Mouse (Mus musculus): ENCODE data around the gene Ube2e3. TPM values are rescaled to one million over a fixed set of nuclear protein-coding genes. Genes with fewer than 3 reads are reported as not detected.
A peak's percentile ranks its signal among the peaks of the same experiment; 100 is the strongest.

Gene Ube2e3
- polyA plus RNA-seq, 1 experiment: 48.6 TPM

GRCm38 (mm10) chr2:78860088-78860372 lies 7.9 kb upstream of the Ube2e3 start:
- Histone ChIP-seq H3K9me3 (no peaks in the 10 kb centered on the region), H3K4me3 (replicated peaks) (no peak overlapping the region), H3K4me1 (peaks cover 31% of the 10 kb centered on the region)

GRCm38 (mm10) chr2:78864116-78864515 lies 3.8 kb upstream of the Ube2e3 start:
- H3K4me1 ChIP-seq: peaks cover 49% of the 10 kb centered on the region
- H3K9me3 ChIP-seq: no peaks in the 10 kb centered on the region
- H3K4me3 ChIP-seq (replicated peaks): no peak overlapping the region
- TF ChIP-seq GATA1 (IDR thresholded peaks at IDR 0.05; ENCODE audit: borderline replicate concordance, low read length) (no peak), FLI1 (IDR thresholded peaks at IDR 0.05; ENCODE audit: low read length) (no peak)
- H3K36me3 ChIP-seq (replicated peaks; ENCODE audit: low read length): no peaks in the 10 kb centered on the region
- no peaks in the 10 kb centered on the region for H3K27me3 ChIP-seq (replicated peaks)

More at GRCm38 (mm10) chr2:78860088-78860372, 7.9 kb upstream of the Ube2e3 start:
- no peaks in the 10 kb centered on the region for H3K36me3 ChIP-seq (replicated peaks; ENCODE audit: low read length)
- TF ChIP-seq FLI1 (IDR thresholded peaks at IDR 0.05; ENCODE audit: low read length) (no peak), GATA1 (IDR thresholded peaks at IDR 0.05; ENCODE audit: borderline replicate concordance, low read length) (no peak)
- H3K27me3 ChIP-seq (replicated peaks): no peaks in the 10 kb centered on the region

- no peaks in the 10 kb centered on the region for H3K36me3 ChIP-seq (replicated peaks; ENCODE audit: low read length)
- H3K27me3 ChIP-seq (replicated peaks): no peaks in the 10 kb centered on the region
- H3K9me3 ChIP-seq: no peaks in the 10 kb centered on the region
- peaks cover 43% of the 10 kb centered on the region for H3K4me1 ChIP-seq
- no peak overlapping the region for H3K4me3 ChIP-seq (replicated peaks)
- TF ChIP-seq FLI1 (IDR thresholded peaks at IDR 0.05; ENCODE audit: low read length) (no peak), GATA1 (IDR thresholded peaks at IDR 0.05; ENCODE audit: borderline replicate concordance, low read length) (no peak)
Observed at GRCm38 (mm10) chr2:78864866-78865265, 3.1 kb upstream of the Ube2e3 start.

GRCm38 (mm10) chr2:78868511-78868854 lies 559 bp downstream of the Ube2e3 start:
- TF ChIP-seq GATA1 (IDR thresholded peaks at IDR 0.05; ENCODE audit: borderline replicate concordance, low read length) (no peak), FLI1 (IDR thresholded peaks at IDR 0.05; ENCODE audit: low read length) (no peak)
- Histone ChIP-seq H3K36me3 (replicated peaks; ENCODE audit: low read length) (peaks cover 14% of the 10 kb centered on the region), H3K4me1 (peaks cover 62% of the 10 kb centered on the region), H3K4me3 (replicated peaks) (peak overlapping the region; percentile 93), H3K27me3 (replicated peaks) (no peaks in the 10 kb centered on the region), H3K9me3 (no peaks in the 10 kb centered on the region)

GRCm38 (mm10) chr2:78868951-78869720 lies 1.2 kb downstream of the Ube2e3 start:
- no peaks in the 10 kb centered on the region for H3K9me3 ChIP-seq
- no peaks in the 10 kb centered on the region for H3K27me3 ChIP-seq (replicated peaks)
- peak overlapping the region; percentile 93 for H3K4me3 ChIP-seq (replicated peaks)
- peaks cover 14% of the 10 kb centered on the region for H3K36me3 ChIP-seq (replicated peaks; ENCODE audit: low read length)
- TF ChIP-seq GATA1 (IDR thresholded peaks at IDR 0.05; ENCODE audit: borderline replicate concordance, low read length) (no peak), FLI1 (IDR thresholded peaks at IDR 0.05; ENCODE audit: low read length) (no peak)
- H3K4me1 ChIP-seq: peaks cover 62% of the 10 kb centered on the region

- TF ChIP-seq GATA1 (IDR thresholded peaks at IDR 0.05; ENCODE audit: borderline replicate concordance, low read length): no peak
- no peak for TF ChIP-seq FLI1 (IDR thresholded peaks at IDR 0.05; ENCODE audit: low read length)
- Histone ChIP-seq H3K9me3 (no peaks in the 10 kb centered on the region), H3K4me1 (peaks cover 59% of the 10 kb centered on the region), H3K36me3 (replicated peaks; ENCODE audit: low read length) (peaks cover 17% of the 10 kb centered on the region), H3K4me3 (replicated peaks) (peak overlapping the region; percentile 93), H3K27me3 (replicated peaks) (no peaks in the 10 kb centered on the region)
Observed at GRCm38 (mm10) chr2:78869721-78870442, 2.0 kb downstream of the Ube2e3 start.

GRCm38 (mm10) chr2:78870443-78871025 lies 2.6 kb downstream of the Ube2e3 start:
- Histone ChIP-seq H3K4me3 (replicated peaks) (peak overlapping the region; percentile 93), H3K36me3 (replicated peaks; ENCODE audit: low read length) (peaks cover 19% of the 10 kb centered on the region), H3K9me3 (no peaks in the 10 kb centered on the region), H3K4me1 (peaks cover 60% of the 10 kb centered on the region), H3K27me3 (replicated peaks) (no peaks in the 10 kb centered on the region)
- TF ChIP-seq FLI1 (IDR thresholded peaks at IDR 0.05; ENCODE audit: low read length): no peak
- TF ChIP-seq GATA1 (IDR thresholded peaks at IDR 0.05; ENCODE audit: borderline replicate concordance, low read length): no peak

GRCm38 (mm10) chr2:78871971-78872860 lies 4.3 kb downstream of the Ube2e3 start:
- Histone ChIP-seq H3K36me3 (replicated peaks; ENCODE audit: low read length) (peaks cover 21% of the 10 kb centered on the region), H3K4me1 (peaks cover 63% of the 10 kb centered on the region), H3K27me3 (replicated peaks) (no peaks in the 10 kb centered on the region), H3K4me3 (replicated peaks) (peak overlapping the region; percentile 80), H3K9me3 (no peaks in the 10 kb centered on the region)
- TF ChIP-seq GATA1 (IDR thresholded peaks at IDR 0.05; ENCODE audit: borderline replicate concordance, low read length) (no peak), FLI1 (IDR thresholded peaks at IDR 0.05; ENCODE audit: low read length) (no peak)

GRCm38 (mm10) chr2:78873946-78874345 lies 6.0 kb downstream of the Ube2e3 start:
- Histone ChIP-seq H3K27me3 (replicated peaks) (no peaks in the 10 kb centered on the region), H3K9me3 (no peaks in the 10 kb centered on the region), H3K4me1 (peaks cover 60% of the 10 kb centered on the region), H3K4me3 (replicated peaks) (no peak overlapping the region), H3K36me3 (replicated peaks; ENCODE audit: low read length) (peaks cover 21% of the 10 kb centered on the region)
- TF ChIP-seq FLI1 (IDR thresholded peaks at IDR 0.05; ENCODE audit: low read length): no peak
- TF ChIP-seq GATA1 (IDR thresholded peaks at IDR 0.05; ENCODE audit: borderline replicate concordance, low read length): no peak

All from megakaryocyte, embryonic 14.5 days (primary cell).